Mouse (Mus musculus) forebrain, embryonic 11.5 days (tissue): ENCODE measurements at regions not wholly inside any gene's neighbourhood (a gene's known extent, or its start where the extent isn't known, plus 50 kb on each side); places are given as distances from the start of the nearest gene placed in this dataset.

Experiments used
- ATAC-seq: fragments of 200-750 bp; cut with Nextera tagmentation; replicated peaks from 2 replicates; pipeline ENCODE4 v1.8.0; 2017; ENCODE audit warnings: moderate TSS enrichment; ENCODE audit not compliant: low FRiP score
- DNase-seq: peaks from one replicate; pipeline ENCODE4 v3.0.0-alpha.2; 2017; ENCODE audit warnings: low spot score
- H3K27ac ChIP-seq: fragments of 300-500 bp; sonication (generic); 2 replicates; pipeline ENCODE4 v1.5.1; 2014; ENCODE audit warnings: low read depth, low read length
- H3K27me3 ChIP-seq: fragments of 300-500 bp; sonication (generic); 2 replicates; pipeline ENCODE4 v1.6.1; 2014; ENCODE audit warnings: mild to moderate bottlenecking, low read length, mixed read lengths; ENCODE audit not compliant: control insufficient read depth, insufficient read depth
- H3K36me3 ChIP-seq: fragments of 300-500 bp; sonication (generic); 2 replicates; pipeline ENCODE4 v1.6.1; 2014; ENCODE audit warnings: mild to moderate bottlenecking, low read length, moderate library complexity, mixed read lengths; ENCODE audit not compliant: control insufficient read depth, insufficient read depth
- H3K4me1 ChIP-seq: fragments of 300-500 bp; sonication (generic); replicated peaks from 2 replicates; pipeline ENCODE4 v1.6.1; 2014; ENCODE audit warnings: low read length, mixed read lengths; ENCODE audit not compliant: control insufficient read depth, insufficient read depth
- H3K4me2 ChIP-seq: fragments of 300-500 bp; sonication (generic); 2 replicates; pipeline ENCODE4 v1.6.1; 2014; ENCODE audit warnings: low read depth, mild to moderate bottlenecking, low read length, moderate library complexity, mixed read lengths; ENCODE audit not compliant: severe bottlenecking
- H3K4me3 ChIP-seq: fragments of 300-500 bp; sonication (generic); 2 replicates; pipeline ENCODE4 v1.5.1; 2014; ENCODE audit warnings: low read depth, low read length
- H3K9ac ChIP-seq: fragments of 300-500 bp; sonication (generic); 2 replicates; pipeline ENCODE4 v1.6.1; 2014; ENCODE audit warnings: low read length
- H3K9me3 ChIP-seq: fragments of 300-500 bp; sonication (generic); 2 replicates; pipeline ENCODE4 v1.6.1; 2016; ENCODE audit warnings: low read length, mixed read lengths; ENCODE audit not compliant: control insufficient read depth
- WGBS: fragments of 180-500 bp; shearing (Covaris S2); extraction: QIAGEN DNeasy Blood & Tissue Kit; methylation state at CpG from one replicate; pipeline ENCODE4 v1.1.7; 2014; 5-methylcytosine and 5-hydroxymethylcytosine counted together

- Histone ChIP-seq H3K9me3 (no peaks in the 10 kb centered on the region), H3K4me1 (no peaks in the 10 kb centered on the region), H3K36me3 (no peaks in the 10 kb centered on the region), H3K4me3 (no peak overlapping the region), H3K27me3 (no peaks in the 10 kb centered on the region), H3K9ac (no peak overlapping the region), H3K4me2 (no peak overlapping the region), H3K27ac (no peak overlapping the region)
- WGBS: 87% methylated on average over 2 of the region's 2 CpGs
- DNase-seq (no peak), ATAC-seq (no peak)
Observed at GRCm38 (mm10) chr8:126719748-126720147, 126.0 kb upstream of the Irf2bp2 start.

GRCm38 (mm10) chr8:126717652-126718155 lies 123.9 kb upstream of the Irf2bp2 start:
- Histone ChIP-seq H3K4me1 (0 out of 2 replicates have a peak, but pooled peaks cover 2% of the 10 kb centered on the region), H3K27ac (no peak overlapping the region), H3K4me2 (no peak overlapping the region), H3K9ac (no peak overlapping the region), H3K4me3 (no peak overlapping the region), H3K9me3 (no peaks in the 10 kb centered on the region), H3K36me3 (no peaks in the 10 kb centered on the region), H3K27me3 (no peaks in the 10 kb centered on the region)
- no peak for DNase-seq
- 80% methylated on average over 2 of the region's 2 CpGs for WGBS
- ATAC-seq: no peak

- Histone ChIP-seq H3K27me3 (no peaks in the 10 kb centered on the region), H3K36me3 (no peaks in the 10 kb centered on the region), H3K4me3 (no peak overlapping the region), H3K27ac (no peak overlapping the region), H3K4me1 (0 out of 2 replicates have a peak, but pooled peaks cover 2% of the 10 kb centered on the region), H3K4me2 (no peak overlapping the region), H3K9me3 (no peaks in the 10 kb centered on the region), H3K9ac (no peak overlapping the region)
- 100% methylated on average over 1 of the region's 1 CpGs for WGBS
- DNase-seq (no peak), ATAC-seq (no peak)
Observed at GRCm38 (mm10) chr8:126715666-126716065, 121.9 kb upstream of the Irf2bp2 start.

- Histone ChIP-seq H3K27me3 (no peaks in the 10 kb centered on the region), H3K9ac (no peak overlapping the region), H3K27ac (no peak overlapping the region), H3K9me3 (no peaks in the 10 kb centered on the region), H3K4me3 (no peak overlapping the region), H3K4me1 (0 out of 2 replicates have a peak, but pooled peaks cover 2% of the 10 kb centered on the region), H3K36me3 (no peaks in the 10 kb centered on the region), H3K4me2 (no peak overlapping the region)
- DNase-seq (no peak), ATAC-seq (no peak)
- 40% methylated on average over 8 of the region's 8 CpGs for WGBS
Observed at GRCm38 (mm10) chr8:126713602-126714145, 119.9 kb upstream of the Irf2bp2 start.

- H3K9ac ChIP-seq: no peak overlapping the region
- H3K9me3 ChIP-seq: no peaks in the 10 kb centered on the region
- no peak overlapping the region for H3K4me2 ChIP-seq
- H3K27ac ChIP-seq: no peak overlapping the region
- no peak overlapping the region for H3K4me3 ChIP-seq
- no peak for ATAC-seq
- H3K4me1 ChIP-seq: 0 out of 2 replicates have a peak, but pooled peaks cover 2% of the 10 kb centered on the region
- H3K27me3 ChIP-seq: no peaks in the 10 kb centered on the region
- 13% methylated on average over 4 of the region's 4 CpGs for WGBS
- no peaks in the 10 kb centered on the region for H3K36me3 ChIP-seq
- no peak for DNase-seq
Observed at GRCm38 (mm10) chr8:126713181-126713580, 119.4 kb upstream of the Irf2bp2 start.

- no peak for DNase-seq
- H3K27ac ChIP-seq: no peak overlapping the region
- no peaks in the 10 kb centered on the region for H3K36me3 ChIP-seq
- ATAC-seq: no peak
- H3K4me3 ChIP-seq: no peak overlapping the region
- no peak overlapping the region for H3K9ac ChIP-seq
- 38% methylated on average over 6 of the region's 6 CpGs for WGBS
- 0 out of 2 replicates have a peak, but pooled peaks cover 2% of the 10 kb centered on the region for H3K4me1 ChIP-seq
- no peak overlapping the region for H3K4me2 ChIP-seq
- H3K9me3 ChIP-seq: no peaks in the 10 kb centered on the region
- no peaks in the 10 kb centered on the region for H3K27me3 ChIP-seq
Observed at GRCm38 (mm10) chr8:126712749-126713148, 119.0 kb upstream of the Irf2bp2 start.

- Histone ChIP-seq H3K27me3 (no peaks in the 10 kb centered on the region), H3K4me3 (no peak overlapping the region), H3K9me3 (no peaks in the 10 kb centered on the region), H3K36me3 (no peaks in the 10 kb centered on the region), H3K9ac (no peak overlapping the region), H3K27ac (no peak overlapping the region), H3K4me2 (no peak overlapping the region), H3K4me1 (0 out of 2 replicates have a peak, but pooled peaks cover 2% of the 10 kb centered on the region)
- no peak for ATAC-seq
- DNase-seq: no peak
- 79% methylated on average over 2 of the region's 2 CpGs for WGBS
Observed at GRCm38 (mm10) chr8:126708956-126709355, 115.2 kb upstream of the Irf2bp2 start.

GRCm38 (mm10) chr8:126707300-126707902 lies 113.6 kb upstream of the Irf2bp2 start:
- Histone ChIP-seq H3K4me3 (no peak overlapping the region), H3K36me3 (no peaks in the 10 kb centered on the region), H3K9ac (no peak overlapping the region), H3K27ac (no peak overlapping the region), H3K27me3 (no peaks in the 10 kb centered on the region; the same call in 1 of the 2 replicates), H3K4me1 (no peaks in the 10 kb centered on the region), H3K9me3 (no peaks in the 10 kb centered on the region), H3K4me2 (no peak overlapping the region)
- DNase-seq (no peak), ATAC-seq (no peak)
- 80% methylated on average over 6 of the region's 6 CpGs for WGBS

- WGBS: 89% methylated on average over 8 of the region's 8 CpGs
- Histone ChIP-seq H3K4me3 (no peak overlapping the region), H3K4me1 (no peaks in the 10 kb centered on the region), H3K27ac (no peak overlapping the region), H3K4me2 (no peak overlapping the region), H3K9ac (no peak overlapping the region), H3K27me3 (no peaks in the 10 kb centered on the region; the same call in 1 of the 2 replicates), H3K36me3 (no peaks in the 10 kb centered on the region), H3K9me3 (no peaks in the 10 kb centered on the region)
- DNase-seq (no peak), ATAC-seq (no peak)
Observed at GRCm38 (mm10) chr8:126706247-126706646, 112.5 kb upstream of the Irf2bp2 start.
